Mouse (Mus musculus) lung, postnatal 0 days (tissue): ENCODE measurements at regions not wholly inside any gene's neighbourhood (a gene's known extent, or its start where the extent isn't known, plus 50 kb on each side); places are given as distances from the start of the nearest gene placed in this dataset.

Experiments used
- CTCF ChIP-seq: IDR thresholded peaks from 2 replicates; pipeline ENCODE4 v1.5.1; 2016; ENCODE audit warnings: antibody characterized with exemption, mild to moderate bottlenecking
- EP300 ChIP-seq: IDR thresholded peaks from 2 replicates; pipeline ENCODE4 v1.6.1; 2016; ENCODE audit warnings: antibody characterized with exemption, mild to moderate bottlenecking, control low read depth

GRCm38 (mm10) chr10:57090131-57090530, 396.1 kb upstream of the Hsf2 start:
- no peak for TF ChIP-seq CTCF
- TF ChIP-seq EP300: no peak
